Mouse (Mus musculus): ENCODE measurements around the gene Ak4.

The Ak4 gene

DNA sequence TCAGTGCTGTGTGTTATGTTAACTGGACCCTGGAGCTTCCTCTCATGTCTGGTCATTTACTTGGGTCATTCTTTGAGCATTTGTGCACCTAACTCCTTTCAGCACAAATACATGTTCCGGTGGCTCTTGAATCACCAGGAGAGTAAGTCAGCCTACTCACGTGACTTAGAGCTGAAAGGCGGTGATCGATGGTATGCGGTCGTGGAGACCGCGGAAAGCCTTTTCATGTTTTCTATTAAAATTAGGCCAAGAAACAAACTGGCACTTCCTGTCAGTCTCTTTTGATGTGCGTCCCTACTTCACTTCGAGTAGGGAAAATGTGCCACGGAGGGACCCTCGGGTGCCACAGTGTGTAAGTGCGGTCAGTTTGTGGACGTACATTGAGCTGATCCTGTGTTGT lies 96.8 kb downstream of the Ak4 start:
- DNase-seq: no peak

Data from kidney, postnatal 4 days (tissue).